Mouse (Mus musculus): ENCODE results near the gene Fam110a.

GRCm38 (mm10) chr2:151947617-151948016 is 32.4 kb downstream of the Fam110a start:
- TF ChIP-seq EP300 (IDR thresholded peaks at IDR 0.05; ENCODE audit: low read depth) (no peak), CTCF (IDR thresholded peaks at IDR 0.05; ENCODE audit: low read depth) (no peak)

Measured in heart, postnatal 0 days (tissue).